Mouse (Mus musculus) brain, embryonic 14.5 days (tissue): ENCODE data around the gene Patz1.

Experiments used
- CTCF ChIP-seq: fragments of 200-500 bp; IDR thresholded peaks from 2 replicates; pipeline ENCODE4 v1.5.1; 2012; ENCODE audit warnings: inconsistent platforms, mild to moderate bottlenecking, moderate library complexity, borderline replicate concordance; ENCODE audit not compliant: insufficient read depth, insufficient read length; ENCODE audit errors: extremely low read depth
- POLR2A ChIP-seq: fragments of 200-500 bp; IDR thresholded peaks from 2 replicates; pipeline ENCODE4 v1.6.1; 2012; ENCODE audit warnings: mild to moderate bottlenecking, inconsistent platforms, borderline replicate concordance; ENCODE audit not compliant: poor library complexity, insufficient read depth, insufficient read length, severe bottlenecking; ENCODE audit errors: extremely low read depth

DNA sequence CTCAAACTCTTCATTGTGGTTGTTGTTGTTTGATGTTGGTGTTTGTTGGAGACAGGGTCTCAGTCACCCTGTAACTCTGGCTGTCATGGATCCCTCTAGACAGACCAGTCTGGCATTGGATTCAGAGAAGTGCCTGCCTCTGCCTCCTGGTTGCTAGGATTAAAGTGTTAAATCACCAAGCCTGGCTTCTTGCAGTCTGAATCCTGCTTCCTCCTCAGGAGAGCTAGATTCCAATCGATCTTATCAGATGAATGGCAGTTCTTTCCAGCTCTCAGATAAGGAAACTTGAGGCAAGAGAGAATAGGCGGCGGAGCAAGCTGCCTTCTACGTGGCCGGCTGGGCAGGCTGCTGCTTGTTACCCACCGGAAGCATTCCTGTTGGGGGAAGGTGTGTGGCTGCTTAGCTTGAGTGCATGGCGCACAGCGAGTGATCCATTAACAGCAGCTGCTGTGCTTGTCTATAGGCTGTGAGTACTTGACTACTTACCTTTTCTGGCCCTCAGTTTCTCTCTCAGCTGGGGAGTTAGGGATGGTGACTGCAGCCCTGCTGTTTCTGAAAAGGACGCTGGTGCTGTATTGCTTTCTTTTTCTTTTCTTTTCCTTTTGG, 46.1 kb downstream of the Patz1 start:
- TF ChIP-seq CTCF (no peak), POLR2A (no peak)
